Mouse (Mus musculus) neural tube, embryonic 13.5 days (tissue): ENCODE results near the gene Ptprq. TPM values are rescaled to one million over a fixed set of nuclear protein-coding genes. Genes with fewer than 3 reads are reported as not detected.

ENCODE experiments used
- ATAC-seq: fragments of 200-750 bp; cut with Nextera tagmentation; 2 replicates; pipeline ENCODE4 v1.8.0; 2017; ENCODE audit warnings: low read depth, mild to moderate bottlenecking, moderate TSS enrichment, moderate library complexity
- H3K27ac ChIP-seq: fragments of 300-500 bp; sonication (generic); replicated peaks from 2 replicates; pipeline ENCODE4 v1.5.1; 2015; ENCODE audit warnings: moderate library complexity, mild to moderate bottlenecking, inconsistent platforms
- H3K27me3 ChIP-seq: fragments of 300-500 bp; sonication (generic); 2 replicates; pipeline ENCODE4 v1.6.1; 2015; ENCODE audit warnings: mild to moderate bottlenecking, inconsistent platforms
- H3K36me3 ChIP-seq: fragments of 300-500 bp; sonication (generic); 2 replicates; pipeline ENCODE4 v1.6.1; 2015; ENCODE audit warnings: mild to moderate bottlenecking, inconsistent platforms
- H3K4me1 ChIP-seq: fragments of 300-500 bp; sonication (generic); replicated peaks from 2 replicates; pipeline ENCODE4 v1.6.1; 2015; ENCODE audit warnings: inconsistent platforms
- H3K4me2 ChIP-seq: fragments of 300-500 bp; sonication (generic); 2 replicates; pipeline ENCODE4 v1.6.1; 2015; ENCODE audit warnings: inconsistent platforms, mild to moderate bottlenecking, moderate library complexity
- H3K4me3 ChIP-seq: fragments of 300-500 bp; sonication (generic); 2 replicates; pipeline ENCODE4 v1.5.1; 2015; ENCODE audit warnings: mild to moderate bottlenecking, inconsistent platforms
- H3K9ac ChIP-seq: fragments of 300-500 bp; sonication (generic); 2 replicates; pipeline ENCODE4 v1.6.1; 2015; ENCODE audit warnings: moderate library complexity, mild to moderate bottlenecking, inconsistent platforms
- H3K9me3 ChIP-seq: fragments of 300-500 bp; sonication (generic); 2 replicates; pipeline ENCODE4 v1.6.1; 2016; ENCODE audit warnings: inconsistent platforms
- WGBS: fragments of 180-500 bp; shearing (Covaris S2); methylation state at CpG from one replicate; pipeline ENCODE4 v1.1.7; 2015; 5-methylcytosine and 5-hydroxymethylcytosine counted together
- polyA plus RNA-seq: library from polyadenylated mRNA; unstranded; fragments of >200 nt; fragmentation: Nextera tagmentation; extraction: Ambion mirVana; gene quantifications from 2 replicates; pipeline ENCODE4 v1.2.1, GENCODE M21; 2015

Ptprq gene
- polyA plus RNA-seq, 1 experiment from 2014 or later: 0.15 TPM

DNA sequence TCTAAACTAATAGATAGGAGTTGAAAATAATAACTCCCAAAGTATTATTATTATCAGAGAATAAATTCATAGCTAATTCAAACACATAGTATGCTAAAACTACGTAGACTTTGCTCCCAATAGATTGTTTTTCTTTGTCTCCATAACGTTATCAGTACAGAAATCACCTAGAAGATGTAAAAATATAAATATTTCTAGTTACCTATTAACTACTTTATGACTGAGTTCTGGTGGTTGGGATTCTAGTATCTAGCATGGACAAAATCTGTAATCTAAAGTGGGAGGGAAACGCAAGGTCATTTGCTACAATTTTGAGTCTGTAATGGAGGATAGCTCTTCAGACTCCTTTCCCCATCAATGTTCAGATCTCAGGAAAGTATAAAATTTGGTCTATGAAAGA lies 18.9 kb downstream of the Ptprq start:
- Histone ChIP-seq H3K27ac (no peak overlapping the region), H3K9me3 (no peaks in the 10 kb centered on the region)
- ATAC-seq: no peak

DNA sequence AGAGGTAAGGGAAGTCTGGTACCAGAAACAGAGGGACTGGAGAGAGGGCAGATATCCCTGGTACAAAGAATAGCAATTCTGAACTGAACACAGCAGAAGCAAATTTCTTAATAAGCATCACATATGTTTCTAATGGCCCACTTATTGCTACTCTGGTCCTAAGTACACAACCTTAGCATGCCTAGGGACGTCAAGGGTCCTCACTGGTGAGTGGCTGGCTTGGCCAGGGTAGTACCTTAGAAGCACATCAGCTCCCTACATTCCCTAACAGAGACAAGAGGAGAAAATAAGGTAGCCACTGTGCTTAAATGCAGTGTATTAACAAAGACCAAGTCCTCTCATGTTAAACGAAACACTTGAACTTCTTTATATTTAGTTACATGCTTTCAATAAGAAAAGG lies 21.1 kb downstream of the Ptprq start:
- WGBS: 88% methylated on average over 2 of the region's 2 CpGs
- H3K9ac ChIP-seq: no peak overlapping the region
- H3K36me3 ChIP-seq: no peaks in the 10 kb centered on the region
- H3K27ac ChIP-seq: no peak overlapping the region
- no peak overlapping the region for H3K4me3 ChIP-seq
- no peak overlapping the region for H3K4me2 ChIP-seq
- H3K4me1 ChIP-seq: no peaks in the 10 kb centered on the region
- H3K9me3 ChIP-seq: no peaks in the 10 kb centered on the region
- H3K27me3 ChIP-seq: no peaks in the 10 kb centered on the region
- ATAC-seq: no peak

More for the DNA sequence above, 18.9 kb downstream of the Ptprq start:
- Histone ChIP-seq H3K9ac (no peak overlapping the region), H3K4me2 (no peak overlapping the region), H3K27me3 (no peaks in the 10 kb centered on the region), H3K4me3 (no peak overlapping the region), H3K4me1 (no peaks in the 10 kb centered on the region), H3K36me3 (no peaks in the 10 kb centered on the region)
- 88% methylated on average over 3 of the region's 3 CpGs for WGBS

DNA sequence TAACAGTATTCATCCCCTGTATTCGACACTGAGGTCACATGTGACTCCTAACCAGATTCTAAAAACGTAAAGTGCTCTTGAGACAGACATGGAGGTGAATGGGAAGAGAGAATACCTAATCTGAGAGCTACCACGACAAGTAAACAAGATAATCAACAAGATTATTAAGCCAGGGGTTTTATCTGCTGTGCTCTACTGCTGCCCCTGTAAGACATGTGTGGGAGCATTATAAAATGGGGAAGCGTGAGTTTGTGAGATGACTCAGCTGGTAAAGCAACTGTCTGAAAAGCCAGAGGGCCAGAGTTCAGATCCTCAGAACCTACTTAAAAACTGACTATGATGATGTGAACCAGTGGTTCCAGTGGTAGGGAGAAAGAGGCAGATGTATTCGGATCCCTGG lies 22.7 kb downstream of the Ptprq start:
- no peak for ATAC-seq
- Histone ChIP-seq H3K27ac (no peak overlapping the region), H3K4me1 (no peaks in the 10 kb centered on the region)

GRCm38 (mm10) chr10:107687382-107687781 lies 32.5 kb downstream of the Ptprq start:
- Histone ChIP-seq H3K9ac (no peak overlapping the region), H3K36me3 (no peaks in the 10 kb centered on the region), H3K9me3 (no peaks in the 10 kb centered on the region), H3K27ac (no peak overlapping the region), H3K4me2 (no peak overlapping the region), H3K4me3 (no peak overlapping the region), H3K4me1 (no peaks in the 10 kb centered on the region), H3K27me3 (no peaks in the 10 kb centered on the region)
- WGBS: 80% methylated on average over 6 of the region's 6 CpGs
- no peak for ATAC-seq

More for the DNA sequence above, 22.7 kb downstream of the Ptprq start:
- no peak overlapping the region for H3K9ac ChIP-seq
- no peaks in the 10 kb centered on the region for H3K27me3 ChIP-seq
- WGBS: 81% methylated on average over 5 of the region's 5 CpGs
- no peaks in the 10 kb centered on the region for H3K9me3 ChIP-seq
- H3K4me3 ChIP-seq: no peak overlapping the region
- H3K4me2 ChIP-seq: no peak overlapping the region
- no peaks in the 10 kb centered on the region for H3K36me3 ChIP-seq

DNA sequence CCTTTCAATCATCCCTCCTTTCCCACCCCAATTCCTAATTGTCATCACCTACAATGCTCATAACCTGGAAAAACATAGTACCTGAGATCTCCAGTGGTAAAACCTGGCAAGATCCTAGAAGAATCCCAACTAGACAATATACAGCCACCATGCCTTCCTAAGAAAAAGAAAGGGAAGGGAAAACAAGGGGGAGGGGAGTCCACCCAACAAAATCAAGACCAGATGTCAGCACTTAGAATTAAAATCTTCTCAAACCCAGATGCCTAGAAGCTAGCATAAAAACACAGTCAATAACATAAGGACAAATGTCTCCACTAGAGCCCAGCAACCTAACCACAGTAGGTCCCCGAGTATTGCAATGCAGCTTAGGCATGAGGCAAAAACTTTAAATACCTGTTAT lies 43.9 kb downstream of the Ptprq start:
- WGBS: 68% methylated on average over 1 of the region's 1 CpGs
- Histone ChIP-seq H3K9ac (no peak overlapping the region), H3K4me2 (no peak overlapping the region), H3K27ac (no peak overlapping the region), H3K36me3 (no peaks in the 10 kb centered on the region), H3K4me1 (no peaks in the 10 kb centered on the region), H3K9me3 (no peaks in the 10 kb centered on the region), H3K27me3 (no peaks in the 10 kb centered on the region), H3K4me3 (no peak overlapping the region)
- no peak for ATAC-seq

GRCm38 (mm10) chr10:107668374-107669094 lies 51.3 kb downstream of the Ptprq start:
- Histone ChIP-seq H3K4me1 (no peaks in the 10 kb centered on the region), H3K9ac (no peak overlapping the region), H3K27ac (no peak overlapping the region), H3K36me3 (no peaks in the 10 kb centered on the region), H3K4me3 (no peak overlapping the region), H3K27me3 (no peaks in the 10 kb centered on the region), H3K4me2 (no peak overlapping the region), H3K9me3 (no peaks in the 10 kb centered on the region)
- 77% methylated on average over 4 of the region's 4 CpGs for WGBS
- ATAC-seq: no peak

GRCm38 (mm10) chr10:107662372-107663065 lies 57.3 kb downstream of the Ptprq start:
- Histone ChIP-seq H3K36me3 (no peaks in the 10 kb centered on the region), H3K9me3 (no peaks in the 10 kb centered on the region), H3K27me3 (no peaks in the 10 kb centered on the region), H3K4me2 (no peak overlapping the region), H3K27ac (no peak overlapping the region), H3K4me3 (no peak overlapping the region), H3K4me1 (no peaks in the 10 kb centered on the region), H3K9ac (no peak overlapping the region)
- 47% methylated on average over 5 of the region's 5 CpGs for WGBS
- no peak for ATAC-seq

- Histone ChIP-seq H3K27ac (no peak overlapping the region), H3K27me3 (no peaks in the 10 kb centered on the region), H3K4me3 (no peak overlapping the region), H3K36me3 (no peaks in the 10 kb centered on the region), H3K9ac (no peak overlapping the region), H3K4me1 (no peaks in the 10 kb centered on the region), H3K9me3 (no peaks in the 10 kb centered on the region), H3K4me2 (no peak overlapping the region)
- no peak for ATAC-seq
- WGBS: 94% methylated on average over 3 of the region's 3 CpGs
Measured at GRCm38 (mm10) chr10:107661970-107662369, 57.9 kb downstream of the Ptprq start.

- H3K4me1 ChIP-seq: no peaks in the 10 kb centered on the region
- H3K9me3 ChIP-seq: no peaks in the 10 kb centered on the region
- WGBS: 89% methylated on average over 2 of the region's 2 CpGs
- H3K36me3 ChIP-seq: no peaks in the 10 kb centered on the region
- no peaks in the 10 kb centered on the region for H3K27me3 ChIP-seq
- no peak overlapping the region for H3K4me3 ChIP-seq
- H3K9ac ChIP-seq: no peak overlapping the region
- ATAC-seq: no peak
- no peak overlapping the region for H3K27ac ChIP-seq
- no peak overlapping the region for H3K4me2 ChIP-seq
Measured at GRCm38 (mm10) chr10:107659141-107659540, 60.7 kb downstream of the Ptprq start.

GRCm38 (mm10) chr10:107649687-107650086 lies 70.2 kb downstream of the Ptprq start:
- Histone ChIP-seq H3K9ac (no peak overlapping the region), H3K4me2 (no peak overlapping the region), H3K36me3 (no peaks in the 10 kb centered on the region), H3K27me3 (no peaks in the 10 kb centered on the region), H3K9me3 (no peaks in the 10 kb centered on the region), H3K4me1 (no peaks in the 10 kb centered on the region), H3K4me3 (no peak overlapping the region), H3K27ac (no peak overlapping the region)
- ATAC-seq: no peak
- WGBS: 93% methylated on average over 2 of the region's 2 CpGs

- Histone ChIP-seq H3K9me3 (no peaks in the 10 kb centered on the region), H3K9ac (no peak overlapping the region), H3K36me3 (no peaks in the 10 kb centered on the region), H3K4me1 (no peaks in the 10 kb centered on the region), H3K4me3 (no peak overlapping the region), H3K4me2 (no peak overlapping the region), H3K27ac (no peak overlapping the region), H3K27me3 (no peaks in the 10 kb centered on the region)
- whole genome bisulfite sequencing: 43% methylated on average over 3 of the region's 3 CpGs
- no peak for ATAC-seq
Measured at GRCm38 (mm10) chr10:107628104-107628503, 91.7 kb downstream of the Ptprq start.

DNA sequence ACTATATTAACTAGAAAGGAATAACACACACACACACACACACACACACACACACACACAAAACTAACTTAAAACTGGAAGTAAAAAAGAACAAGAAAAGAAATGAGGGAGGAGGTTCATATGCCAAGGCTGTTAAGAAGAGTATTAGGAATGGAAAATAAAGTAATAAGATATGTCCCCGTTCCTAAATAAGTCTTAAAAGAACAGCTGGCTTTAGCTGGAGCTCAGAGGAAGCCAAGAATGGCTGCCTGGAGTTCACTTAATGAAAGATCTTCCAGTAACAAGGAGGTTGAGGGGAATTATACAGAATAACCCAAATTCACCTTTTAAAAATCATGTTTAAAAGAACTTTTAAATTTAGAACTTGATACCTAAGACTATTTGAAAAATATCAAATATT lies 93.2 kb downstream of the Ptprq start:
- no peak for ATAC-seq
- Histone ChIP-seq H3K4me2 (no peak overlapping the region), H3K27me3 (no peaks in the 10 kb centered on the region), H3K36me3 (no peaks in the 10 kb centered on the region), H3K27ac (no peak overlapping the region), H3K9ac (no peak overlapping the region), H3K4me1 (no peaks in the 10 kb centered on the region), H3K4me3 (no peak overlapping the region), H3K9me3 (no peaks in the 10 kb centered on the region)
- WGBS: 74% methylated on average over 1 of the region's 1 CpGs

- Histone ChIP-seq H3K27ac (no peak overlapping the region), H3K9ac (no peak overlapping the region), H3K4me1 (no peaks in the 10 kb centered on the region), H3K9me3 (no peaks in the 10 kb centered on the region), H3K27me3 (no peaks in the 10 kb centered on the region), H3K4me3 (no peak overlapping the region), H3K4me2 (no peak overlapping the region), H3K36me3 (no peaks in the 10 kb centered on the region)
- no peak for ATAC-seq
- 85% methylated on average over 4 of the region's 4 CpGs for WGBS
Measured at GRCm38 (mm10) chr10:107624211-107624610, 95.6 kb downstream of the Ptprq start.
